Mouse (Mus musculus) olfactory bulb, adult 2 months (tissue): ENCODE results near the gene Gsta2. TPM values are rescaled to one million over a fixed set of nuclear protein-coding genes. Genes with fewer than 3 reads are reported as not detected.

Source experiments
- H3K27ac ChIP-seq: fragments of 200-500 bp; 2 replicates; pipeline ENCODE4 v1.5.1; 2012; ENCODE audit warnings: low read depth, low read length; ENCODE audit not compliant: insufficient read depth
- H3K4me1 ChIP-seq: fragments of 200-500 bp; 2 replicates; pipeline ENCODE4 v1.6.1; 2012; ENCODE audit warnings: low read length; ENCODE audit not compliant: control insufficient read depth, insufficient read depth
- H3K4me3 ChIP-seq: fragments of 200-500 bp; 2 replicates; pipeline ENCODE4 v1.5.1; 2012; ENCODE audit warnings: mild to moderate bottlenecking, low read depth, low read length, moderate library complexity; ENCODE audit not compliant: insufficient read depth
- CTCF ChIP-seq: fragments of 200-500 bp; IDR thresholded peaks from 2 replicates; pipeline ENCODE4 v1.5.1; 2012; ENCODE audit warnings: low read depth, mild to moderate bottlenecking, low read length, moderate library complexity; ENCODE audit not compliant: insufficient read depth
- POLR2A ChIP-seq: fragments of 200-500 bp; IDR thresholded peaks from 2 replicates; pipeline ENCODE4 v1.6.1; 2012; ENCODE audit warnings: mild to moderate bottlenecking, low read depth, low read length, moderate library complexity; ENCODE audit not compliant: insufficient read depth
- WGBS: fragments of 180-500 bp; shearing (Covaris S2); methylation state at CpG from one replicate; pipeline ENCODE4 v1.1.7; 2018; 5-methylcytosine and 5-hydroxymethylcytosine counted together
- polyA plus RNA-seq: library from polyadenylated mRNA; stranded (reverse); fragments of >200 nt; gene quantifications from 2 replicates; pipeline ENCODE4 v1.2.4, GENCODE M21; 2012; ENCODE audit warnings: low replicate concordance; ENCODE audit not compliant: missing spikeins, insufficient read depth, insufficient read length

The Gsta2 gene
- not detected in 2 replicates for polyA plus RNA-seq

DNA sequence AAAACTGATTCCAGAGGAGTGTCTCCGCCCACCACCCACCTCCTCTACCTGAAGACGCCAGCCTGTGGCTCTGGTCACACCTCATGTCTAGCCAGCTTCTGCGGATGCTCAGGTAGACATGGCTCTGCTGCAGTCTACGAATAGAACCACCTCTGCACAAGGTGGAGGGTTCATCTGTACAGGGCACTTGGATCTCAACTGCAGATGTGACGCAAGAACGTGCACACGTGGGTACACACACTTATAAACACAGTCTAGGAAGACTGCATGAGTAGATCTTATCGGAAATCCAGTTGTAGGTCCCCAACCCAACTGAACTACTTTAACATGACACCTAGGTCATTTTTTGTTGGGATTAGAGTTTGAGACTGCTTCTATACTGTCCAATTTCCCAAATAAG is at the start of gene Gsta2:
Gene Gsta2 (minus strand): TSS at position 178 of the 400 bp plus-strand sequence.
- WGBS, result 94% methylated on average over 8 of the region's 8 CpGs
- no peak for TF ChIP-seq CTCF
- no peak for TF ChIP-seq POLR2A
- H3K4me3 ChIP-seq, result no peak within 1 kb of the TSS

DNA sequence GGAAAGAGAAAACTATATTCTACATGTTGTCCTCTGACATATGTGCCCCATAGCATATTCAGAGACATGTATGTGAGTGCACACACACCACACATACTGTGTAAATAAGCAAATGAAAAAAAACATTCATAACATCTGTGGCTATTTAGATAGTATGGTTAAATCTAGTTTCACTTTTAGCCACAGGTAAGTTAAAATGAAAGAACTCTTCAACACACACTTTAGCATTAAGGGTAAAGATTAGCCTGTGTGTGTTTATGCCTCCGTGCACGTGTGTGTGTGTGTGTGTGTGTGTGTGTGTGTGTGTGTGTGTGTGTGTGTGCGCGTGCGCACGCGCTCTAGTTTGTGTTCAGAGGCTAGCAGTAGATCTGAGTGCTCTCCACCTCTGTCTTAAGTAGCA is 46.0 kb upstream of the Gsta2 start:
- Histone ChIP-seq H3K4me1 (no peaks in the 10 kb centered on the region), H3K4me3 (no peak overlapping the region), H3K27ac (no peak overlapping the region)
- TF ChIP-seq POLR2A (no peak), CTCF (no peak)
- WGBS, result 89% methylated on average over 7 of the region's 7 CpGs

More for the DNA sequence above, at the start of gene Gsta2:
- no peak within 1 kb of the TSS for H3K27ac ChIP-seq
- H3K4me1 ChIP-seq, result no peaks in the 10 kb centered on the region

DNA sequence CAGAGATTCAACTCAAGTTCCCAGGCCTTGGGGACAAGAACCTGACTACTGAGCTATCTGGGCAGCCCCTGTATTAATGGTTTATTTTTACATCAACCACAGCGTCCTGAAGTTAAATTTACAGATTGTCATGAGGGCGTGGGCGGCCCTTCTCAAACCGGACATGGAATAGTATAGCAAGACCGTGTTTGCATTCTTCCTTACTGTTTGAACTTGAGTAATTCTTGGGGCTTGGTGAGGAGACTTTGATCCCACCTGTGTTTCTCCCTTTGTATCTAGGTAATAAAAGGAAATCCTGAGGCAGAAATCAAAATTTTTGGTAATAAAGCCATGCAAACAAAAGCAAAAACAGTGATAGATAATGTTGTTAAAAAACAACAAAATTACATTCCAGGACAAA is 45.0 kb upstream of the Gsta2 start:
- Histone ChIP-seq H3K4me1 (peaks cover 6% of the 10 kb centered on the region; the same call in 1 of the 2 replicates), H3K27ac (no peak overlapping the region), H3K4me3 (no peak overlapping the region)
- WGBS, result 89% methylated on average over 5 of the region's 5 CpGs
- TF ChIP-seq POLR2A (no peak), CTCF (no peak)

DNA sequence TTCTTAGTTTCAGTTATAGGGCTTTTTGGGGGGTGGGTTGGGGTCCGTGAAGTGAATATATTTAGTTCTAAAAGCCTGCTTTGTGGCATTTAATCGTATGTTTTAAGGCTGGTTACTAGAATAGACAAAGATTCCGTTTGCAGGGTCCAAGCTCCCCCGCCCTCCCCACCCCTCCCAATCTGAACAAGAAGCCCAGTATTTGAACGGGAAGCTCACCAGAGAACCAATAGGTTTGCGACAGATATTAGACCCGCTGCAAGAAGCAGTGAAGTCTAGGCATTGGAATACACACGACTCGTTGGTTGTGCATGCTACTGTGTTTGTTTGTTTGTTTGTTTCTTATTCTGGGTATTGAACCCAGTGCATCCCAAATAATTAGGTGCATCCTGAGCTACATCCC is 40.9 kb upstream of the Gsta2 start:
- H3K27ac ChIP-seq, result no peak overlapping the region
- WGBS, result 54% methylated on average over 9 of the region's 9 CpGs
- TF ChIP-seq CTCF (no peak), POLR2A (no peak)
- peaks cover 8% of the 10 kb centered on the region; the same call in 1 of the 2 replicates for H3K4me1 ChIP-seq
- H3K4me3 ChIP-seq, result no peak overlapping the region

DNA sequence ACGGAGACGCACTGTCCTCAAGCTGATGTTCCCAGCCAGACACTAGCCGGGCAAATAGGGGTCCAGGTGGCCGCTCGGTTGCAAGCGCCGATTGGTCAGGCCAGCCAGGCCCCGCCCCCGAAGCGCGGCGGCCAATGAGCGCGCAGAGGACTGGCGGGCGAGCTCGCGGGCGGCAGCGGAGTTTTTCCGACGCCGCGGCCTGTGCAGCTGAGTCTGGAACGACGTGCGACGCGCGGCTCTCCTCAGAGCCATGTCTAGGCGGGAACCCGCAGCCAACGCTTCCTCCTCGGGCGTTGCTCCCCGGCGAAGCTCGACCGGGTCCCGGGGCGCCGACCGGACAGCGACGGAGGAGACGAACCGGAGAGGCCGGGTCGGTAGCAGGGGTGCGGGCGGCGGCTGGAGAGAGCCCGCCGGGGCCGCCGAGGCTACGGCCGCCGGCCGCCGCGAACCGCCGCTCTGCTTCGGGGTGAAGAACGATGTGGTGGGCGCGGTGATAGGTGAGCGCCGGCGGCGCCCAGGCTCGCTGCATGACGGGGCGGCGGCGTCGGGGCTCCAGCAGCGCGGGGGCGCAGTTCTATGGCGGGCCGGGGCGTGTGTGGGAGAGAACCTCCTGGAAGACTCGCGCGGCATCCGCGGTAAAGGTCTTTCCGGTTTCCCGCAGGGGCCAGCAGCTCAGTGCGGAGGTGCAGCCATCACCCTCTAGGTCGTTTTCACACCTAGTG is 40.2 kb upstream of the Gsta2 start, which contains the start of gene Ddx43:
Gene Ddx43 (plus strand): TSS at position 148 of the 722 bp plus-strand sequence.
- Histone ChIP-seq H3K27ac (no peak within 1 kb of the TSS), H3K4me3 (peak within 1 kb of the TSS; percentile 23), H3K4me1 (peaks cover 8% of the 10 kb centered on the region; the same call in 1 of the 2 replicates)
- 4% methylated on average over 93 of the region's 93 CpGs for WGBS
- TF ChIP-seq POLR2A (no peak), CTCF (no peak)

DNA sequence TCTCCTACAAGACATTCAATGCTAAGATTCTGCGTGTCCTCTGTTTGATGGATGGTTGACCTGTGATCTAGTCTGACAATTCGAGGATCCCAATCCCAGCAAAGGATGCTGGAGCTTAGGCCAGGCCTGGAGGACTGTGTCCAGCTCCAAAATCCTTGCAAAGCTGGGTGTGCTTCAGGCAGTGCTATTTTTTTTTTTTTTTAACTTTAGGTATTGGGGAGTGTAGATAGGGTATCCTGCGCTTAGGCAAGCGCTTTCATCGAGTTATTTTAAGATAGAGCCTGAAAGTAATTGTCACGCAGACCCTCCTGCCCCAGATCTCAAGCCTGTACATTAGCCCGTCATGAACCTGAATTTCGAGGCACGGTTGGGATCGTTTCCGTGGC is 39.6 kb upstream of the Gsta2 start:
- TF ChIP-seq CTCF, result no peak
- no peak for TF ChIP-seq POLR2A
- peak overlapping the region; percentile 23; the same call in 1 of the 2 replicates for H3K4me3 ChIP-seq
- WGBS, result 32% methylated on average over 11 of the region's 11 CpGs
- peaks cover 8% of the 10 kb centered on the region; the same call in 1 of the 2 replicates for H3K4me1 ChIP-seq
- no peak overlapping the region for H3K27ac ChIP-seq

DNA sequence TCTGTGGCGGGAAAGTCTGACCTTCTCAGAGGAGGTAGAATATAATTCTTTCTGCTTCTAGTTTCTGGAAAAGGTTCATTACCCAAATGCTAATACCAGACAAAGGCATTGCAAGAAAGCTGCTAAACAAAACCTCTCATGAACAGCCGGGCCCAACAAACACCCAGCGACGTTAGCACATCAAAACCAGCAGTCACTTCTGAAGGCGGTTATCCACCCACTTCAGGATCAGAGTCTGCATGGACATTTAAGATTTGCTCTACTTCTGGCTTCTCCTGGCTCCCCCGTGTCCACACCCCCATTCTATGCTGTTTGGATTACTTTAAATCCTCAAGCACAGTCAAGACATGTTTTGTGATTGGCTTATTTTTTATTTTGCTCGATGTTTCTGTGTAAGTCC is 39.0 kb upstream of the Gsta2 start:
- TF ChIP-seq POLR2A, result no peak
- no peak for TF ChIP-seq CTCF
- 69% methylated on average over 7 of the region's 7 CpGs for WGBS
- no peak overlapping the region for H3K27ac ChIP-seq
- no peak overlapping the region for H3K4me3 ChIP-seq
- H3K4me1 ChIP-seq, result peaks cover 8% of the 10 kb centered on the region; the same call in 1 of the 2 replicates

DNA sequence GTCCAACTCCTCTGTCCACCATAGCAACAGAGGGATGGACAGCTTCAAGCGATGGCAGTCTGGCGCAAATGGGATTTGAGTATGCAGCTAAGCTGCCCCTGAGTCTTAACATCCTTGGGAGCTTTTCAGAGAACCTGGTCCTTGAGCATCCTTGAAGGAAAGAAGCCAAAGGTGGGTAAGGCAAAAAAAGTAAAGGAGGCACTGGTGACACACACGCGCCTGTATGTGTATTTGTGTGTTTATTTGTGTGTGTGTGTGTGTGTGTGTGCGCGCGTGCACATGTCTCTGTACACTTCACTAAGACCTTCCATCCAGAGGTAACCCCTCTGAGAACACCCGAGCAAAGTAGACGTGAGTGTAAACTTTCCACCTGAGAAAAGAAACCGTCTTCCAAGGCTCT is 38.2 kb upstream of the Gsta2 start:
- 90% methylated on average over 10 of the region's 10 CpGs for WGBS
- Histone ChIP-seq H3K27ac (no peak overlapping the region), H3K4me3 (no peak overlapping the region), H3K4me1 (peaks cover 8% of the 10 kb centered on the region; the same call in 1 of the 2 replicates)
- TF ChIP-seq CTCF, result no peak
- no peak for TF ChIP-seq POLR2A

DNA sequence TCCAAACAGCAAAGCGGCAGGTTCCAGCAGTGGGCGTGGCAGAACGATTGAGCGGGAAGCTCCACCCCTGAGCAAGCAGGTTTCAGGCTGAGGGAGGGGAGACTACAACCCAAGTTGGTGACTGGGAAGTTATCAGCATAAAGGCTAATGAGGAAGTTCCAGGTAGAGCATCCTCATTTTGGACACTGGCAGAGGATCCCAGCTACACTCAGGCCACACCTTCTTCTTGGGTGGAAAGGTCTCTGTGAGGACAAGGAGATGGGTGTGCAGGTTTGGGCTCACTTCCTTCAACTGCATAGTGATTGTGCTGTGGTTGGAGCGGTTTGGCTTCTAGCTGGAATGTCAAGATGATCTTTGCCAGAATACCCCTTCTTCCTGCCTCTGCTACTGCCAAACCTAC is 34.4 kb upstream of the Gsta2 start:
- Histone ChIP-seq H3K4me3 (no peak overlapping the region), H3K4me1 (no peaks in the 10 kb centered on the region), H3K27ac (no peak overlapping the region)
- 68% methylated on average over 5 of the region's 5 CpGs for WGBS
- TF ChIP-seq CTCF, result no peak
- no peak for TF ChIP-seq POLR2A

DNA sequence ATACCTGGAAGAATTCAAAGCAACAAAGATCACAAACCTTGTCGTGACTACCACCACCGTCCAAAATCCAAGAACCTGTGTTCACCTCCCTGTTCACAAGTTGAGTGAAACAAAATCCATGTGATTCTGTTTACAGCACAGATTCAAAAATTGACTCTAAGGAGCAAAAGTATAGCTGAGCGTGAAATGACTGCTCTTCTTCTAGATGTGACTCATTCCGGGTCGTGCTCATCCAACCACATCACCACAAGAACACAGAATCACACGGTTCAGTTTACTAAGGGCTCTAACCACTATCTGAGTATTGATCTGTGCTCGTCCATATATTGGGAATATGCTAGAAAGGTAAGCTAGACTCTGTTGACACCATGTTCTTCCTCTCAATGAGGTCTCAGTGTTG is 31.4 kb upstream of the Gsta2 start:
- TF ChIP-seq POLR2A (no peak), CTCF (no peak)
- no peak overlapping the region for H3K4me3 ChIP-seq
- no peak overlapping the region for H3K27ac ChIP-seq
- no peaks in the 10 kb centered on the region for H3K4me1 ChIP-seq
- WGBS, result 90% methylated on average over 7 of the region's 7 CpGs
